12 mouse cellular contexts compared by ENCODE assay signal in genomic region chr4:104705664-104706645, GRCm38 (mm10).
DNase-seq lines count a peak whose midpoint lies in the region; ATAC-seq and TF ChIP-seq lines count a peak whose summit lies in the region.
"Had no signal": no experiment of that assay in that cellular context is flagged by ENCODE, and none has a peak within 500 bp of the region (broad histone marks: within the 10 kb centered on the region; RNA-seq: fewer than 3 reads in every experiment).

No protein-coding gene starts in this region.

- no peak overlapping the region for H3K4me3 ChIP-seq in hindbrain, embryonic 16.5 days (ENCODE audit: low read length)
- H3K4me3 ChIP-seq in hindbrain, embryonic 14.5 days (replicated peaks; ENCODE audit: low read length), result no peak overlapping the region
- H3K4me3 ChIP-seq: intestine, embryonic 15.5 days; limb, embryonic 10.5 days; myocyte had no signal

- no peaks in the 10 kb centered on the region for H3K9me3 ChIP-seq in hindbrain, embryonic 16.5 days (ENCODE audit: control insufficient read depth, low read length)
- H3K9me3 ChIP-seq in hindbrain, embryonic 14.5 days (ENCODE audit: control insufficient read depth, low read length), result no peaks in the 10 kb centered on the region
- H3K9me3 ChIP-seq: intestine, embryonic 15.5 days; limb, embryonic 10.5 days had no signal

- H3K9ac ChIP-seq in hindbrain, embryonic 16.5 days (ENCODE audit: low read depth, low read length), result no peak overlapping the region
- no peak overlapping the region for H3K9ac ChIP-seq in hindbrain, embryonic 14.5 days
- H3K9ac ChIP-seq: intestine, embryonic 15.5 days had no signal

- no peak for DNase-seq in hindbrain, embryonic 14.5 days (ENCODE audit: low spot score)
- peak; percentile 48 for DNase-seq in Muller cell, postnatal 12 days (ENCODE audit: inconsistent ontology term)
- DNase-seq in brain, embryonic 14.5 days (ENCODE audit: low read depth), result peak; percentile 76
- DNase-seq in thymus, postnatal 4 days, result no peak
- no peak for DNase-seq in thymus, postnatal 14 days
- DNase-seq: adrenal gland, postnatal 36 days; lung, adult 2 months had no signal

- WGBS in hindbrain, embryonic 16.5 days, result 60% methylated on average over 10 of the region's 10 CpGs
- 58% methylated on average over 10 of the region's 10 CpGs for WGBS in hindbrain, embryonic 14.5 days

- H3K36me3 ChIP-seq in hindbrain, embryonic 16.5 days (ENCODE audit: control insufficient read depth, insufficient read depth, low read length), result no peaks in the 10 kb centered on the region
- no peaks in the 10 kb centered on the region for H3K36me3 ChIP-seq in hindbrain, embryonic 14.5 days (replicated peaks; ENCODE audit: control insufficient read depth, insufficient read depth)
- H3K36me3 ChIP-seq: intestine, embryonic 15.5 days; limb, embryonic 10.5 days had no signal

- peak; percentile 19; the same call in 1 of the 2 replicates for ATAC-seq in hindbrain, embryonic 16.5 days
- no peak for ATAC-seq in hindbrain, embryonic 14.5 days (ENCODE audit: low FRiP score)
- ATAC-seq in common myeloid progenitor, adult 5-6 weeks (replicated peaks; ENCODE audit: low read depth, poor library complexity, severe bottlenecking), result peak; percentile 56
- ATAC-seq: intestine, embryonic 15.5 days had no signal

- no peaks in the 10 kb centered on the region for H3K27me3 ChIP-seq in hindbrain, embryonic 16.5 days (replicated peaks; ENCODE audit: control insufficient read depth, insufficient read depth, low read length)
- H3K27me3 ChIP-seq in hindbrain, embryonic 14.5 days (ENCODE audit: control insufficient read depth, insufficient read depth, low read length), result no peaks in the 10 kb centered on the region
- H3K27me3 ChIP-seq: intestine, embryonic 15.5 days had no signal

- H3K4me2 ChIP-seq in hindbrain, embryonic 16.5 days (ENCODE audit: low read length), result no peak overlapping the region
- no peak overlapping the region for H3K4me2 ChIP-seq in hindbrain, embryonic 14.5 days (replicated peaks)
- H3K4me2 ChIP-seq: intestine, embryonic 15.5 days had no signal

- TF ChIP-seq POLR2A in brain, embryonic 14.5 days (IDR thresholded peaks at IDR 0.05; ENCODE audit: borderline replicate concordance, extremely low read depth, insufficient read depth, insufficient read length, poor library complexity, severe bottlenecking), result no peak

- no peak overlapping the region for H3K27ac ChIP-seq in hindbrain, embryonic 16.5 days (ENCODE audit: low read depth, low read length)
- H3K27ac ChIP-seq in hindbrain, embryonic 14.5 days, result no peak overlapping the region
- H3K27ac ChIP-seq: intestine, embryonic 15.5 days; limb, embryonic 10.5 days had no signal

- peaks cover 8% of the 10 kb centered on the region; the same call in 1 of the 2 replicates for H3K4me1 ChIP-seq in hindbrain, embryonic 16.5 days (ENCODE audit: control insufficient read depth, insufficient read depth, low read depth, low read length)
- no peaks in the 10 kb centered on the region; the same call in 1 of the 2 replicates for H3K4me1 ChIP-seq in hindbrain, embryonic 14.5 days (replicated peaks; ENCODE audit: control insufficient read depth, insufficient read depth, low read length)
- H3K4me1 ChIP-seq: intestine, embryonic 15.5 days had no signal

- no peak for TF ChIP-seq CTCF in brain, embryonic 14.5 days (IDR thresholded peaks at IDR 0.05; ENCODE audit: borderline replicate concordance, extremely low read depth, insufficient read depth, insufficient read length)

Comparison
In these comparisons a context has a peak if more than half of its experiments do, and no peak if none do; other contexts are left out.
1. DNase-seq: peak in Muller cell, postnatal 12 days (single experiment) and brain, embryonic 14.5 days (single experiment); none in hindbrain, embryonic 14.5 days (single experiment), thymus, postnatal 4 days (single experiment) and thymus, postnatal 14 days (single experiment).